Mouse (Mus musculus) neural tube, embryonic 13.5 days (tissue): ENCODE results near the gene Hist1h2ba. TPM values are rescaled to one million over a fixed set of nuclear protein-coding genes. Genes with fewer than 3 reads are reported as not detected.
A peak's percentile ranks its signal among the peaks of the same experiment; 100 is the strongest.

Experiments
- ATAC-seq: fragments of 200-750 bp; cut with Nextera tagmentation; 2 replicates; pipeline ENCODE4 v1.8.0; 2017; ENCODE audit warnings: low read depth, mild to moderate bottlenecking, moderate TSS enrichment, moderate library complexity
- H3K27ac ChIP-seq: fragments of 300-500 bp; sonication (generic); replicated peaks from 2 replicates; pipeline ENCODE4 v1.5.1; 2015; ENCODE audit warnings: moderate library complexity, mild to moderate bottlenecking, inconsistent platforms
- H3K27me3 ChIP-seq: fragments of 300-500 bp; sonication (generic); 2 replicates; pipeline ENCODE4 v1.6.1; 2015; ENCODE audit warnings: mild to moderate bottlenecking, inconsistent platforms
- H3K36me3 ChIP-seq: fragments of 300-500 bp; sonication (generic); 2 replicates; pipeline ENCODE4 v1.6.1; 2015; ENCODE audit warnings: mild to moderate bottlenecking, inconsistent platforms
- H3K4me1 ChIP-seq: fragments of 300-500 bp; sonication (generic); replicated peaks from 2 replicates; pipeline ENCODE4 v1.6.1; 2015; ENCODE audit warnings: inconsistent platforms
- H3K4me2 ChIP-seq: fragments of 300-500 bp; sonication (generic); 2 replicates; pipeline ENCODE4 v1.6.1; 2015; ENCODE audit warnings: inconsistent platforms, mild to moderate bottlenecking, moderate library complexity
- H3K4me3 ChIP-seq: fragments of 300-500 bp; sonication (generic); 2 replicates; pipeline ENCODE4 v1.5.1; 2015; ENCODE audit warnings: mild to moderate bottlenecking, inconsistent platforms
- H3K9ac ChIP-seq: fragments of 300-500 bp; sonication (generic); 2 replicates; pipeline ENCODE4 v1.6.1; 2015; ENCODE audit warnings: moderate library complexity, mild to moderate bottlenecking, inconsistent platforms
- H3K9me3 ChIP-seq: fragments of 300-500 bp; sonication (generic); 2 replicates; pipeline ENCODE4 v1.6.1; 2016; ENCODE audit warnings: inconsistent platforms
- WGBS: fragments of 180-500 bp; shearing (Covaris S2); methylation state at CpG from one replicate; pipeline ENCODE4 v1.1.7; 2015; 5-methylcytosine and 5-hydroxymethylcytosine counted together
- polyA plus RNA-seq: library from polyadenylated mRNA; unstranded; fragments of >200 nt; fragmentation: Nextera tagmentation; extraction: Ambion mirVana; gene quantifications from 2 replicates; pipeline ENCODE4 v1.2.1, GENCODE M21; 2015

Gene Hist1h2ba
- polyA plus RNA-seq, 1 experiment from 2014 or later, result not detected

GRCm38 (mm10) chr13:23930904-23931303 is 3.1 kb downstream of the Hist1h2ba start:
- 76% methylated on average over 11 of the region's 11 CpGs for WGBS
- Histone ChIP-seq H3K4me3 (no peak overlapping the region), H3K27ac (no peak overlapping the region), H3K36me3 (no peaks in the 10 kb centered on the region), H3K4me1 (no peaks in the 10 kb centered on the region), H3K27me3 (no peaks in the 10 kb centered on the region), H3K9ac (no peak overlapping the region), H3K9me3 (no peaks in the 10 kb centered on the region), H3K4me2 (no peak overlapping the region)
- no peak for ATAC-seq

GRCm38 (mm10) chr13:23930461-23930860 is 3.5 kb downstream of the Hist1h2ba start:
- Histone ChIP-seq H3K9ac (no peak overlapping the region), H3K4me2 (no peak overlapping the region), H3K4me1 (no peaks in the 10 kb centered on the region), H3K27ac (no peak overlapping the region), H3K9me3 (no peaks in the 10 kb centered on the region), H3K36me3 (no peaks in the 10 kb centered on the region), H3K4me3 (no peak overlapping the region), H3K27me3 (no peaks in the 10 kb centered on the region)
- ATAC-seq, result no peak
- 91% methylated on average over 9 of the region's 9 CpGs for WGBS

- Histone ChIP-seq H3K4me2 (no peak overlapping the region), H3K9me3 (no peaks in the 10 kb centered on the region), H3K36me3 (no peaks in the 10 kb centered on the region), H3K4me1 (no peaks in the 10 kb centered on the region), H3K4me3 (no peak overlapping the region), H3K9ac (no peak overlapping the region), H3K27me3 (no peaks in the 10 kb centered on the region), H3K27ac (no peak overlapping the region)
- WGBS, result 72% methylated on average over 3 of the region's 3 CpGs
- ATAC-seq, result no peak
Measured at GRCm38 (mm10) chr13:23928637-23929036, 5.3 kb downstream of the Hist1h2ba start.

GRCm38 (mm10) chr13:23925792-23926191 is 8.2 kb downstream of the Hist1h2ba start:
- H3K4me1 ChIP-seq, result no peaks in the 10 kb centered on the region
- no peaks in the 10 kb centered on the region for H3K36me3 ChIP-seq
- no peak overlapping the region for H3K27ac ChIP-seq
- H3K4me3 ChIP-seq, result no peak overlapping the region
- no peaks in the 10 kb centered on the region for H3K27me3 ChIP-seq
- H3K9ac ChIP-seq, result no peak overlapping the region
- 55% methylated on average over 2 of the region's 2 CpGs for WGBS
- H3K4me2 ChIP-seq, result no peak overlapping the region
- no peak for ATAC-seq
- no peaks in the 10 kb centered on the region for H3K9me3 ChIP-seq

- no peak for ATAC-seq
- Histone ChIP-seq H3K9me3 (no peaks in the 10 kb centered on the region), H3K4me2 (no peak overlapping the region), H3K4me3 (no peak overlapping the region), H3K27me3 (no peaks in the 10 kb centered on the region), H3K27ac (no peak overlapping the region), H3K4me1 (no peaks in the 10 kb centered on the region), H3K36me3 (no peaks in the 10 kb centered on the region), H3K9ac (no peak overlapping the region)
- WGBS, result 77% methylated on average over 4 of the region's 4 CpGs
Measured at GRCm38 (mm10) chr13:23917674-23918073, 16.3 kb downstream of the Hist1h2ba start.

- no peak overlapping the region for H3K4me3 ChIP-seq
- H3K9ac ChIP-seq, result no peak overlapping the region
- WGBS, result 72% methylated on average over 1 of the region's 1 CpGs
- ATAC-seq, result no peak
- H3K27me3 ChIP-seq, result no peaks in the 10 kb centered on the region
- no peak overlapping the region for H3K4me2 ChIP-seq
- H3K27ac ChIP-seq, result peak overlapping the region; percentile 23; the same call in 1 of the 2 replicates
- no peaks in the 10 kb centered on the region for H3K36me3 ChIP-seq
- no peaks in the 10 kb centered on the region for H3K9me3 ChIP-seq
- H3K4me1 ChIP-seq, result no peaks in the 10 kb centered on the region
Measured at GRCm38 (mm10) chr13:23916132-23916531, 17.8 kb downstream of the Hist1h2ba start.

- H3K36me3 ChIP-seq, result no peaks in the 10 kb centered on the region
- no peak within 1 kb of the TSS for H3K9ac ChIP-seq
- WGBS, result 68% methylated on average over 9 of the region's 9 CpGs
- H3K4me1 ChIP-seq, result no peaks in the 10 kb centered on the region
- no peaks in the 10 kb centered on the region for H3K27me3 ChIP-seq
- H3K4me2 ChIP-seq, result no peak within 1 kb of the TSS
- H3K4me3 ChIP-seq, result no peak within 1 kb of the TSS
- peak within 1 kb of the TSS; percentile 23; the same call in 1 of the 2 replicates for H3K27ac ChIP-seq
- no peak for ATAC-seq
- no peaks in the 10 kb centered on the region for H3K9me3 ChIP-seq
Measured at GRCm38 (mm10) chr13:23914376-23915167, 19.4 kb downstream of the Hist1h2ba start, which contains the start of gene Slc17a4. Slc17a4 (minus strand) TSS chr13:23915009.

GRCm38 (mm10) chr13:23913791-23914306 is 20.1 kb downstream of the Hist1h2ba start:
- Histone ChIP-seq H3K9ac (no peak overlapping the region), H3K36me3 (no peaks in the 10 kb centered on the region), H3K4me3 (no peak overlapping the region), H3K4me2 (no peak overlapping the region), H3K27me3 (no peaks in the 10 kb centered on the region), H3K4me1 (no peaks in the 10 kb centered on the region), H3K9me3 (no peaks in the 10 kb centered on the region), H3K27ac (no peak overlapping the region)
- no peak for ATAC-seq
- WGBS, result 44% methylated on average over 6 of the region's 6 CpGs

- Histone ChIP-seq H3K27me3 (no peaks in the 10 kb centered on the region), H3K36me3 (no peaks in the 10 kb centered on the region), H3K4me1 (no peaks in the 10 kb centered on the region), H3K4me3 (no peak overlapping the region), H3K4me2 (no peak overlapping the region), H3K9me3 (no peaks in the 10 kb centered on the region), H3K9ac (no peak overlapping the region), H3K27ac (no peak overlapping the region)
- 85% methylated on average over 5 of the region's 5 CpGs for WGBS
- no peak for ATAC-seq
Measured at GRCm38 (mm10) chr13:23911335-23911734, 22.6 kb downstream of the Hist1h2ba start.

- no peak overlapping the region for H3K27ac ChIP-seq
- no peaks in the 10 kb centered on the region for H3K9me3 ChIP-seq
- ATAC-seq, result no peak
- H3K4me1 ChIP-seq, result no peaks in the 10 kb centered on the region
- H3K4me3 ChIP-seq, result no peak overlapping the region
- WGBS, result 81% methylated on average over 5 of the region's 5 CpGs
- H3K4me2 ChIP-seq, result no peak overlapping the region
- no peak overlapping the region for H3K9ac ChIP-seq
- no peaks in the 10 kb centered on the region for H3K36me3 ChIP-seq
- H3K27me3 ChIP-seq, result no peaks in the 10 kb centered on the region
Measured at GRCm38 (mm10) chr13:23910121-23910520, 23.8 kb downstream of the Hist1h2ba start.

- Histone ChIP-seq H3K4me1 (no peaks in the 10 kb centered on the region), H3K27ac (no peak overlapping the region), H3K4me3 (no peak overlapping the region), H3K9ac (no peak overlapping the region), H3K27me3 (no peaks in the 10 kb centered on the region), H3K36me3 (no peaks in the 10 kb centered on the region), H3K4me2 (no peak overlapping the region), H3K9me3 (no peaks in the 10 kb centered on the region)
- 96% methylated on average over 5 of the region's 5 CpGs for WGBS
- ATAC-seq, result no peak
Measured at GRCm38 (mm10) chr13:23906906-23907305, 27.1 kb downstream of the Hist1h2ba start.

- no peak overlapping the region for H3K4me3 ChIP-seq
- no peak overlapping the region for H3K27ac ChIP-seq
- H3K4me1 ChIP-seq, result peaks cover 1% of the 10 kb centered on the region; the same call in 1 of the 2 replicates
- H3K27me3 ChIP-seq, result no peaks in the 10 kb centered on the region
- no peak for ATAC-seq
- H3K9me3 ChIP-seq, result no peaks in the 10 kb centered on the region
- H3K4me2 ChIP-seq, result no peak overlapping the region
- H3K9ac ChIP-seq, result no peak overlapping the region
- no peaks in the 10 kb centered on the region for H3K36me3 ChIP-seq
- 74% methylated on average over 6 of the region's 6 CpGs for WGBS
Measured at GRCm38 (mm10) chr13:23898242-23898641, 35.7 kb downstream of the Hist1h2ba start.

GRCm38 (mm10) chr13:23893269-23893593 is 40.7 kb downstream of the Hist1h2ba start:
- no peak overlapping the region for H3K4me2 ChIP-seq
- no peak overlapping the region for H3K27ac ChIP-seq
- H3K9me3 ChIP-seq, result no peaks in the 10 kb centered on the region
- H3K9ac ChIP-seq, result no peak overlapping the region
- WGBS, result 14% methylated on average over 4 of the region's 4 CpGs
- H3K4me3 ChIP-seq, result no peak overlapping the region
- H3K4me1 ChIP-seq, result peaks cover 8% of the 10 kb centered on the region; the same call in 1 of the 2 replicates
- H3K27me3 ChIP-seq, result no peaks in the 10 kb centered on the region
- H3K36me3 ChIP-seq, result no peaks in the 10 kb centered on the region
- ATAC-seq, result peak; percentile 56; the same call in 1 of the 2 replicates
